Mouse (Mus musculus) E14TG2a.4 (cell line): Measurements from ENCODE around the gene Zfhx3.

Experiments
- CTCF ChIP-seq: conservative IDR thresholded peaks from 2 replicates; pipeline ENCODE4 v1.5.1; 2014; ENCODE audit warnings: low read length
- NANOG ChIP-seq: IDR thresholded peaks from 2 replicates; pipeline ENCODE4 v1.6.1; 2014; ENCODE audit warnings: borderline replicate concordance, low read length, mixed read lengths

DNA sequence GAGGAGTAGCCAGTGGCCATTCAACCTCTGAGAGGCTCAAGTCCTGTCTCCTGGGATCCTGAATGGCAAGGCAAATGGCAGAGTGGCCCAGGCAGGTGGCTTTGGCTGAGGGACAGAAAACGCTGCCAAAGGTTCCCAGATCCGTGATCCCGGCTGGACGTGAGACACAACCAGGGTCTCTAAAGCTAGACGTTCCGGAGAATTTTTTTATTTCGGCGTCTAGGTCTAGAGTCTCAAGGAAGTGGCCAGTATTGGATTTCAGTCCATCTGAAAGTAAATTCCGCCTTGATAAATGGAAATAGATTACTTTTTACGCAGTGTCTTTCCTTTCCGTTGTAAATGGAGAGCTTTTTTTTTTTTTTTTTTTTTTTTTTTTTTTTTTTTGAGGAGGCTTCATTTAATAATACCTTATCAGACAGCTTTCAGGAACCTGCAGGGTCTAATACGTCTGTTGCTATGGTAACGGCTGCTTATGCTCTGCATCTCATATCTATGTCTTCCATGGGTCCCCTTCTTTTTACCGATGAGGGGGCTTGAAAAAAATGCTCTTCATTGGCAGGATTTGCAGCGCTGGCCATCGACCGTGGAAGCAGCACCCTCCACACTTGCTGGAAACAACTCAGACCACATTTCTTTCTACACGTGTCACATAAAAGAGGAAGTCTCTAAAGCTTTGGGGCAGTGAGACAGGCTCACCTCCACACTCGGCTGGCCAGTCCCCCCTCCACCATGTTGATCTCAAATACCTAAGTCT lies 994.4 kb downstream of the Zfhx3 start:
- TF ChIP-seq CTCF (no peak), NANOG (no peak)
